Mouse (Mus musculus): ENCODE results near the gene Osbpl8. TPM values are rescaled to one million over a fixed set of nuclear protein-coding genes. Genes with fewer than 3 reads are reported as not detected.

Gene Osbpl8
- polyA plus RNA-seq, 1 experiment from 2014 or later: 9.4 TPM

- Histone ChIP-seq H3K4me1 (peaks cover 21% of the 10 kb centered on the region), H3K27me3 (replicated peaks; ENCODE audit: low read depth, poor library complexity, severe bottlenecking) (no peaks in the 10 kb centered on the region), H3K27ac (replicated peaks) (no peak overlapping the region), H3K36me3 (replicated peaks) (no peaks in the 10 kb centered on the region), H3K4me3 (no peak overlapping the region), H3K9me3 (0 out of 2 replicates have a peak, but pooled peaks cover 2% of the 10 kb centered on the region)
- no peak for DNase-seq (ENCODE audit: low spot score)
- WGBS: 88% methylated on average over 3 of the region's 3 CpGs
Measured at GRCm38 (mm10) chr10:111315940-111316339, 151.4 kb downstream of the Osbpl8 start.

GRCm38 (mm10) chr10:111318021-111318420 lies 153.5 kb downstream of the Osbpl8 start:
- DNase-seq (ENCODE audit: low spot score): no peak
- Histone ChIP-seq H3K9me3 (0 out of 2 replicates have a peak, but pooled peaks cover 2% of the 10 kb centered on the region), H3K4me1 (peaks cover 19% of the 10 kb centered on the region), H3K4me3 (no peak overlapping the region), H3K27ac (replicated peaks) (no peak overlapping the region), H3K36me3 (replicated peaks) (no peaks in the 10 kb centered on the region), H3K27me3 (replicated peaks; ENCODE audit: low read depth, poor library complexity, severe bottlenecking) (no peaks in the 10 kb centered on the region)
- 81% methylated on average over 3 of the region's 3 CpGs for WGBS

- no peaks in the 10 kb centered on the region for H3K36me3 ChIP-seq (replicated peaks)
- H3K27me3 ChIP-seq (replicated peaks; ENCODE audit: low read depth, poor library complexity, severe bottlenecking): no peaks in the 10 kb centered on the region
- peaks cover 10% of the 10 kb centered on the region for H3K4me1 ChIP-seq
- WGBS: 87% methylated on average over 9 of the region's 9 CpGs
- no peak overlapping the region for H3K4me3 ChIP-seq
- DNase-seq (ENCODE audit: low spot score): no peak
- H3K27ac ChIP-seq (replicated peaks): no peak overlapping the region
- H3K9me3 ChIP-seq: 0 out of 2 replicates have a peak, but pooled peaks cover 2% of the 10 kb centered on the region
Measured at GRCm38 (mm10) chr10:111318805-111319500, 154.4 kb downstream of the Osbpl8 start.

GRCm38 (mm10) chr10:111320579-111320978 lies 156.0 kb downstream of the Osbpl8 start:
- Histone ChIP-seq H3K27me3 (replicated peaks; ENCODE audit: low read depth, poor library complexity, severe bottlenecking) (no peaks in the 10 kb centered on the region), H3K36me3 (replicated peaks) (no peaks in the 10 kb centered on the region), H3K4me1 (no peaks in the 10 kb centered on the region), H3K9me3 (0 out of 2 replicates have a peak, but pooled peaks cover 2% of the 10 kb centered on the region), H3K27ac (replicated peaks) (no peak overlapping the region), H3K4me3 (no peak overlapping the region)
- no peak for DNase-seq (ENCODE audit: low spot score)

GRCm38 (mm10) chr10:111327957-111328356 lies 163.4 kb downstream of the Osbpl8 start:
- no peaks in the 10 kb centered on the region for H3K9me3 ChIP-seq
- H3K36me3 ChIP-seq (replicated peaks): no peaks in the 10 kb centered on the region
- no peaks in the 10 kb centered on the region for H3K27me3 ChIP-seq (replicated peaks; ENCODE audit: low read depth, poor library complexity, severe bottlenecking)
- H3K4me1 ChIP-seq: no peaks in the 10 kb centered on the region
- no peak overlapping the region for H3K4me3 ChIP-seq
- WGBS: 78% methylated on average over 4 of the region's 4 CpGs
- H3K27ac ChIP-seq (replicated peaks): no peak overlapping the region
- DNase-seq (ENCODE audit: low spot score): no peak

GRCm38 (mm10) chr10:111329326-111329725 lies 164.8 kb downstream of the Osbpl8 start:
- H3K4me1 ChIP-seq: no peaks in the 10 kb centered on the region
- H3K27ac ChIP-seq (replicated peaks): no peak overlapping the region
- H3K4me3 ChIP-seq: no peak overlapping the region
- H3K9me3 ChIP-seq: no peaks in the 10 kb centered on the region
- DNase-seq (ENCODE audit: low spot score): no peak
- 86% methylated on average over 5 of the region's 5 CpGs for WGBS
- H3K27me3 ChIP-seq (replicated peaks; ENCODE audit: low read depth, poor library complexity, severe bottlenecking): no peaks in the 10 kb centered on the region
- no peaks in the 10 kb centered on the region for H3K36me3 ChIP-seq (replicated peaks)

GRCm38 (mm10) chr10:111334902-111335301 lies 170.3 kb downstream of the Osbpl8 start:
- 96% methylated on average over 2 of the region's 2 CpGs for WGBS
- no peaks in the 10 kb centered on the region for H3K9me3 ChIP-seq
- no peak overlapping the region for H3K27ac ChIP-seq (replicated peaks)
- no peaks in the 10 kb centered on the region for H3K27me3 ChIP-seq (replicated peaks; ENCODE audit: low read depth, poor library complexity, severe bottlenecking)
- no peak for DNase-seq (ENCODE audit: low spot score)
- H3K4me1 ChIP-seq: peaks cover 9% of the 10 kb centered on the region
- no peaks in the 10 kb centered on the region for H3K36me3 ChIP-seq (replicated peaks)
- H3K4me3 ChIP-seq: no peak overlapping the region

GRCm38 (mm10) chr10:111335517-111336352 lies 171.2 kb downstream of the Osbpl8 start:
- Histone ChIP-seq H3K9me3 (no peaks in the 10 kb centered on the region), H3K27ac (replicated peaks) (peak overlapping the region; percentile 59; the same call in 1 of the 2 replicates), H3K4me3 (peak overlapping the region; percentile 42), H3K36me3 (replicated peaks) (no peaks in the 10 kb centered on the region), H3K27me3 (replicated peaks; ENCODE audit: low read depth, poor library complexity, severe bottlenecking) (no peaks in the 10 kb centered on the region), H3K4me1 (peaks cover 9% of the 10 kb centered on the region)
- DNase-seq (ENCODE audit: low spot score): peak; percentile 51
- WGBS: 21% methylated on average over 29 of the region's 29 CpGs

- Histone ChIP-seq H3K4me3 (peak overlapping the region; percentile 42), H3K27me3 (replicated peaks; ENCODE audit: low read depth, poor library complexity, severe bottlenecking) (no peaks in the 10 kb centered on the region), H3K27ac (replicated peaks) (no peak overlapping the region), H3K4me1 (peaks cover 9% of the 10 kb centered on the region), H3K9me3 (no peaks in the 10 kb centered on the region), H3K36me3 (replicated peaks) (no peaks in the 10 kb centered on the region)
- peak; percentile 33 for DNase-seq (ENCODE audit: low spot score)
- 16% methylated on average over 10 of the region's 10 CpGs for WGBS
Measured at GRCm38 (mm10) chr10:111336353-111336713, 171.8 kb downstream of the Osbpl8 start.

GRCm38 (mm10) chr10:111339296-111339695 lies 174.7 kb downstream of the Osbpl8 start:
- Histone ChIP-seq H3K27me3 (replicated peaks; ENCODE audit: low read depth, poor library complexity, severe bottlenecking) (no peaks in the 10 kb centered on the region), H3K36me3 (replicated peaks) (no peaks in the 10 kb centered on the region), H3K9me3 (no peaks in the 10 kb centered on the region), H3K27ac (replicated peaks) (no peak overlapping the region), H3K4me3 (no peak overlapping the region), H3K4me1 (peaks cover 9% of the 10 kb centered on the region)
- no peak for DNase-seq (ENCODE audit: low spot score)
- WGBS: 75% methylated on average over 11 of the region's 11 CpGs

GRCm38 (mm10) chr10:111341761-111342160 lies 177.2 kb downstream of the Osbpl8 start:
- no peak overlapping the region for H3K4me3 ChIP-seq
- H3K36me3 ChIP-seq (replicated peaks): no peaks in the 10 kb centered on the region
- DNase-seq (ENCODE audit: low spot score): no peak
- no peaks in the 10 kb centered on the region for H3K9me3 ChIP-seq
- no peaks in the 10 kb centered on the region for H3K4me1 ChIP-seq
- H3K27ac ChIP-seq (replicated peaks): no peak overlapping the region
- no peaks in the 10 kb centered on the region for H3K27me3 ChIP-seq (replicated peaks; ENCODE audit: low read depth, poor library complexity, severe bottlenecking)
- 82% methylated on average over 7 of the region's 7 CpGs for WGBS

- 90% methylated on average over 5 of the region's 5 CpGs for WGBS
- H3K4me3 ChIP-seq: no peak overlapping the region
- no peak for DNase-seq (ENCODE audit: low spot score)
- no peaks in the 10 kb centered on the region for H3K36me3 ChIP-seq (replicated peaks)
- H3K27ac ChIP-seq (replicated peaks): no peak overlapping the region
- no peaks in the 10 kb centered on the region for H3K4me1 ChIP-seq
- no peaks in the 10 kb centered on the region for H3K9me3 ChIP-seq
- no peaks in the 10 kb centered on the region for H3K27me3 ChIP-seq (replicated peaks; ENCODE audit: low read depth, poor library complexity, severe bottlenecking)
Measured at GRCm38 (mm10) chr10:111343555-111343954, 179.0 kb downstream of the Osbpl8 start.
